Mouse (Mus musculus) CH12.LX (cell line): ENCODE results near the gene Nrp2.

Experiments
- CTCF ChIP-seq, 2 experiments: IDR thresholded peaks in 1 of 2; conservative IDR thresholded peaks in 1 of 2; 2 replicates each; pipeline ENCODE4 v1.5.1; 2011 to 2012; ENCODE audit warnings: low read depth in 2 of 2, low read length in 2 of 2, improper control_type of control experiment in 1 of 2, inconsistent platforms in 1 of 2, mild to moderate bottlenecking in 1 of 2, moderate library complexity in 1 of 2
- TCF12 ChIP-seq: IDR thresholded peaks from 2 replicates; pipeline ENCODE4 v1.6.1; 2014; ENCODE audit warnings: low read depth, mild to moderate bottlenecking, inconsistent platforms, low read length, improper control_type of control experiment
- USF1 ChIP-seq: IDR thresholded peaks from 2 replicates; pipeline ENCODE4 v1.6.1; 2014; ENCODE audit warnings: low read depth, mild to moderate bottlenecking, inconsistent platforms, low read length, improper control_type of control experiment
- ZKSCAN1 ChIP-seq: IDR thresholded peaks from 2 replicates; pipeline ENCODE4 v1.6.1; 2012; ENCODE audit warnings: low read depth, inconsistent platforms, low read length, improper control_type of control experiment, borderline replicate concordance

DNA sequence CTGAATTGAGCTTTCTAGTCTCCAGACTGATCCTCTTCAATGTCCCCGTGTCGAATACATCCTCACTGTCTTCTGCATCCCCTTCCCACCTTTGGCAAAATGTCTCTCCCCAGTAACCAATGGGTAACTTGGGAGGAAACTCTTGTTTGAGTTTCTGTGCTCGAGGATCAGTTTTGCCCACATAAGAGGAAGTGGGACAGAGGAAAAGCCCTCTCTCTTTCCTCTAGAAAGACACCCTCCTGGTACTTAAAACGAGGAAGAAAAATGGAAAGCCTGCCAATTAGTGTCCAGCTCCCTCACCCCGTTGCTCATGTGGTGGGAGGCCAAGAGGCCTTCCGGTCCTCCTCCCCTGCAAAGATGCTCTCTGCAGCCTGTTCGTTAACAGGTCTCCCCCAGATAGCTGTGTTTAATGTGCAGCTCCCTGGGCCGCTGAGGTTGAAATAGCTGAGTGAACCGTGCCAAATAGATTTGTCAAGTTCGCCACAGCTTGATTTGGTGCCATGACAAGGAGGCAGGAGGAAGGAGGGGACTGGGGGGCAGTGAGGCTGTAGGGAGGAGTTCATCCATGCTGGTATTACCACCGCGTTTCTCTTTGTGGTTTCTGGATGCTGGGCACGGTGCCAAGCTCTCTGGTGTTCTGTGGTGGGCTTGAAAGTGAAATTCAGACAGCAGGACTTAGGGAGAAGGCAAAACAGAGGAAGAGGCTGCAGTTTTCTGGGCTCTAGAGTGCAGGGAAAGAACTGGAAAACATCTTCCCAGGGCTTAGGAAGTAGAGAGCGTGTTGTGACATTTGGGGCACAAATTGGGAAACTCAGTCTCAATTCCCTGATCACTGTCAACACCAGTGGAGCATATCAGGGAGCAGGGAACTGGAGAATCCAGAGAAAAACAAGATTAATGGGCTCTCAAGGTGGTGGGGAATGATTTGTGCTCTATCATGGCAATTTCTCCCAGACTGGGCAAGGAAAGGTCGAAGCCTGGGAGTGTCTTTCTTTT is 48.2 kb downstream of the Nrp2 start:
- TF ChIP-seq USF1 (no peak), ZKSCAN1 (no peak), TCF12 (no peak), CTCF (conservative IDR thresholded peaks at IDR 0.05 in 1 of 2, IDR thresholded peaks at IDR 0.05 in 1 of 2; ENCODE audit: low read depth in 2 of 2, low read length in 2 of 2) (no peak)
